Mouse (Mus musculus): Measurements from ENCODE around the gene Vmn2r102. TPM values are rescaled to one million over a fixed set of nuclear protein-coding genes. Genes with fewer than 3 reads are reported as not detected.

Gene Vmn2r102
- polyA plus RNA-seq (2015; fragmentation: Nextera tagmentation; extraction: Ambion mirVana) = not detected in 2 replicates

DNA sequence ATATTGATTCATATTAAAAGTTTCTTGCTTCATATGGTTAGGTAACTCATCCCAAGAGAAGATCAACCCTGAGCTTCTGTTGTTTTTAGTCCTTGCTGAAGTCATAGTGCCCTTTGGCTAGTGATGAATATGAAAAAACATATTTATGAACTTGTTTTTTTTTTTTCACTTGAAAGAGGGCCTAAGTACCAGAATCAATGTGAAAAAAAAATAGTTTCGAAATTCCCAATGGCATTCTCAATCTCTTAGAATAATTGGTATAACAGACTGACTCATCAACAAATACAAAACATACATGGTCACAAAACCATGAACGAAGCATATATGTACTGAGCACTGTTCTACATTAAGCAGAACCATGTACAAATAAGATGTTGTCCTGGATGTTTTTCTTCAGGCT lies at the start of gene Vmn2r102:
Vmn2r102 (plus strand) TSS at position 301 of the 400 bp plus-strand sequence.
- Histone ChIP-seq H3K27me3 (replicated peaks; ENCODE audit: control insufficient read depth, insufficient read depth, low read length) (no peaks in the 10 kb centered on the region), H3K27ac (ENCODE audit: low read depth, low read length) (no peak within 1 kb of the TSS), H3K9me3 (ENCODE audit: control insufficient read depth, low read length) (no peaks in the 10 kb centered on the region), H3K4me2 (ENCODE audit: low read length) (no peak within 1 kb of the TSS), H3K36me3 (ENCODE audit: control insufficient read depth, insufficient read depth, low read length) (no peaks in the 10 kb centered on the region), H3K4me3 (ENCODE audit: low read length) (no peak within 1 kb of the TSS), H3K9ac (ENCODE audit: low read depth, low read length) (no peak within 1 kb of the TSS), H3K4me1 (ENCODE audit: control insufficient read depth, insufficient read depth, low read depth, low read length) (no peaks in the 10 kb centered on the region)
- 74% methylated on average over 2 of the region's 2 CpGs for WGBS
- ATAC-seq = no peak

- H3K9me3 ChIP-seq (ENCODE audit: control insufficient read depth, low read length) = peaks cover 29% of the 10 kb centered on the region
- no peaks in the 10 kb centered on the region for H3K36me3 ChIP-seq (ENCODE audit: control insufficient read depth, insufficient read depth, low read length)
- H3K27me3 ChIP-seq (replicated peaks; ENCODE audit: control insufficient read depth, insufficient read depth, low read length) = no peaks in the 10 kb centered on the region
- no peak overlapping the region for H3K9ac ChIP-seq (ENCODE audit: low read depth, low read length)
- no peak overlapping the region for H3K4me2 ChIP-seq (ENCODE audit: low read length)
- WGBS = 100% methylated on average over 1 of the region's 1 CpGs
- no peak overlapping the region for H3K27ac ChIP-seq (ENCODE audit: low read depth, low read length)
- H3K4me3 ChIP-seq (ENCODE audit: low read length) = no peak overlapping the region
- H3K4me1 ChIP-seq (ENCODE audit: control insufficient read depth, insufficient read depth, low read depth, low read length) = no peaks in the 10 kb centered on the region
- no peak for ATAC-seq
Measured at GRCm38 (mm10) chr17:19629328-19629727, 30.8 kb upstream of the Vmn2r102 start.

DNA sequence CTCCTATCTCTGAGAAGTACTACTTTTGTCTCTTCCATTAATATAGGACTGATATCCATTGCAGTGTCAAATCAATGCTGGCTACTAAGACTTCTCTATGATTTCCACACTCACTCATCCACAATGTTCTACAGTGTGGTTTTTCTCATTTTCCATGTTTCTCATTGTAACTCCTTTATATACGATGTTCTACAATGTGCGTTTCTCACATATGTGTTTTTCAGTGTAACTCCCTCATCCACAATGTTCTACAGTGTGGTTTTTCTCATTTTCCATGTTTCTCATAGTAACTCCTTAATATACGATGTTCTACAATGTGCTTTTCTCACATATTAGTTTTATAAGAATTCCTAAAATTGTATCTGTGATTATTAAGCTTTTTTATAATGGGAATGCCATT lies 1.7 kb upstream of the Vmn2r102 start:
- no peaks in the 10 kb centered on the region for H3K9me3 ChIP-seq (ENCODE audit: control insufficient read depth, low read length)
- no peak for ATAC-seq
- no peaks in the 10 kb centered on the region for H3K4me1 ChIP-seq (ENCODE audit: control insufficient read depth, insufficient read depth, low read depth, low read length)
- 75% methylated on average over 3 of the region's 3 CpGs for WGBS
- no peak overlapping the region for H3K4me3 ChIP-seq (ENCODE audit: low read length)
- no peaks in the 10 kb centered on the region for H3K27me3 ChIP-seq (replicated peaks; ENCODE audit: control insufficient read depth, insufficient read depth, low read length)
- H3K27ac ChIP-seq (ENCODE audit: low read depth, low read length) = no peak overlapping the region
- H3K9ac ChIP-seq (ENCODE audit: low read depth, low read length) = no peak overlapping the region
- H3K4me2 ChIP-seq (ENCODE audit: low read length) = no peak overlapping the region
- H3K36me3 ChIP-seq (ENCODE audit: control insufficient read depth, insufficient read depth, low read length) = no peaks in the 10 kb centered on the region

DNA sequence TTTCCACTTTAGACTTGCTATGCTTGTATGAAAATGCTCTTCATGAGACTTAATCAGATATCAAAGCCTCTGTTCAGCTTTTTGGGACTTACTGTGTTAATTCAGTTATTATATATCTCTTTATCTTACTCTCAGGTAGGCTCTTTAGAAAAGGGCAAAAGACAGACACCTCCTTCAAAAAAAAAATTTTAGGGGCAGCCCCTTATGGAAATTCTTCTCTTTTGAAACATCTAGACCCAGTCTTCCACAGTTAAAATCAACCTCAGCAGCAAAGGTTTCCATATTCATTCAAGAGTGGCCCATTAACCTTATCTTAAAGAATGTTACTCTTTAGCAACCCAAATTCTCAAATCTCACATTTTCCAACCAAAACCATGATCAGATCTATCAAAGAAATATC lies 31.9 kb downstream of the Vmn2r102 start:
- H3K9ac ChIP-seq (ENCODE audit: low read depth, low read length) = no peak overlapping the region
- H3K4me2 ChIP-seq (ENCODE audit: low read length) = no peak overlapping the region
- no peak overlapping the region for H3K4me3 ChIP-seq (ENCODE audit: low read length)
- H3K27ac ChIP-seq (ENCODE audit: low read depth, low read length) = no peak overlapping the region
- no peaks in the 10 kb centered on the region for H3K27me3 ChIP-seq (replicated peaks; ENCODE audit: control insufficient read depth, insufficient read depth, low read length)
- ATAC-seq = no peak
- H3K9me3 ChIP-seq (ENCODE audit: control insufficient read depth, low read length) = peaks cover 8% of the 10 kb centered on the region
- H3K4me1 ChIP-seq (ENCODE audit: control insufficient read depth, insufficient read depth, low read depth, low read length) = no peaks in the 10 kb centered on the region
- no peaks in the 10 kb centered on the region for H3K36me3 ChIP-seq (ENCODE audit: control insufficient read depth, insufficient read depth, low read length)

Other genes starting within 250 kb of the Vmn2r102 start
- not detected in 2 replicates for gene Vmn2r100, start 155.6 kb upstream of the Vmn2r102 start, polyA plus RNA-seq (2015; fragmentation: Nextera tagmentation; extraction: Ambion mirVana)
- gene Vmn2r101, start 83.1 kb upstream of the Vmn2r102 start, polyA plus RNA-seq (2015; fragmentation: Nextera tagmentation; extraction: Ambion mirVana) = not detected in 2 replicates
- gene Vmn2r103, start 113.0 kb downstream of the Vmn2r102 start, polyA plus RNA-seq (2015; fragmentation: Nextera tagmentation; extraction: Ambion mirVana) = not detected in 2 replicates